In the genomic region with DNA sequence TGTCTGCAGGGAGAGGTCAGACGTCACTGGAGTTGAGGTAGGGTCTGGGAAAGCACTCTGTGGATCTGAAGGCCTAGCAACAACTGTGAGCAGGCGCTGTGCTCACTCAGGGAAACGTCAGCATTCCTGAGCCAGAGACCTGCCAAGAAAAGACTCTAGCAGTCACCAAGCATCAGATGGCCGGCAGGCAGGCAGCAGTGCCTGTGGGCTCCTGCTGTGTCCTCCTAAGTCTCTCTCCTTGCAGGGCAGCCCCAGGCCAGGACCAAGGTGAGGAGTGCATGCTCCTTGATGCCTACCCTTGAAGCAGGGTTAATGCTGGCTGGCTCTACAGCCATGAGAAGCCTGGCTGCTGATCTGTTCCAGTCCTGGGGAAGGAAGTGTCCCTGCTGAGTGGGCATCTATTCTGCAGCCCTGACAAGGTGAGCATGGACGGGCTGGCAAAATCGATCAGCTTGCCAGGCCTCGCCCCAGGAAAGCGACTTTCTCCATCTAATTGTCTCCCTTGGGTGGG, we compare ENCODE assay signal across 17 mouse cellular contexts. TPM values are rescaled to one million over a fixed set of nuclear protein-coding genes. Genes with fewer than 3 reads are reported as not detected.
DNase-seq lines count a peak whose midpoint lies in the region; ATAC-seq and TF ChIP-seq lines count a peak whose summit lies in the region.
"Had no signal": no experiment of that assay in that cellular context is flagged by ENCODE, and none has a peak within 500 bp of the region (broad histone marks: within the 10 kb centered on the region; RNA-seq: fewer than 3 reads in every experiment).

No protein-coding gene starts in this region.

- DNase-seq in heart, adult 11 months: no peak
- peak; percentile 32 for DNase-seq in midbrain, postnatal 0 days (ENCODE audit: low spot score)
- no peak for DNase-seq in midbrain, embryonic 14.5 days
- peak; percentile 58 to 69 for DNase-seq in cerebellum, postnatal 36 days
- no peak for DNase-seq in adrenal gland, adult 8-10 months
- no peak for DNase-seq in urinary bladder, postnatal 36 days (ENCODE audit: low spot score in 2 of 2)
- DNase-seq: gastrocnemius, postnatal 36 days; kidney, postnatal 14 days; layer of hippocampus, postnatal 36 days; spleen, adult 18-20 months had no signal

- H3K27me3 ChIP-seq in heart, embryonic 11.5 days (ENCODE audit: control insufficient read depth, insufficient read depth, low read length): no peaks in the 10 kb centered on the region
- H3K27me3 ChIP-seq in midbrain, postnatal 0 days (ENCODE audit: insufficient read depth, low read length): no peaks in the 10 kb centered on the region
- H3K27me3 ChIP-seq in midbrain, embryonic 14.5 days (ENCODE audit: control insufficient read depth, insufficient read depth, low read length): no peaks in the 10 kb centered on the region
- no peaks in the 10 kb centered on the region for H3K27me3 ChIP-seq in forebrain, embryonic 12.5 days
- H3K27me3 ChIP-seq: forebrain, embryonic 13.5 days; lung, embryonic 15.5 days; megakaryocyte, embryonic 14.5 days had no signal

- no peak overlapping the region for H3K4me3 ChIP-seq in heart, embryonic 11.5 days (ENCODE audit: low read depth, low read length)
- H3K4me3 ChIP-seq in midbrain, postnatal 0 days (ENCODE audit: low read depth, low read length): no peak overlapping the region
- no peak overlapping the region for H3K4me3 ChIP-seq in midbrain, embryonic 14.5 days (replicated peaks; ENCODE audit: low read depth, low read length)
- no peak overlapping the region for H3K4me3 ChIP-seq in forebrain, embryonic 12.5 days (replicated peaks)
- H3K4me3 ChIP-seq: forebrain, embryonic 13.5 days; lung, embryonic 15.5 days; megakaryocyte, embryonic 14.5 days had no signal

- H3K4me2 ChIP-seq in heart, embryonic 11.5 days: no peak overlapping the region
- H3K4me2 ChIP-seq in midbrain, postnatal 0 days (ENCODE audit: low read depth, low read length, poor library complexity, severe bottlenecking): no peak overlapping the region
- H3K4me2 ChIP-seq in midbrain, embryonic 14.5 days (ENCODE audit: low read length): no peak overlapping the region
- no peak overlapping the region for H3K4me2 ChIP-seq in forebrain, embryonic 12.5 days
- H3K4me2 ChIP-seq: forebrain, embryonic 13.5 days; lung, embryonic 15.5 days had no signal

- no peaks in the 10 kb centered on the region for H3K9me3 ChIP-seq in heart, embryonic 11.5 days (replicated peaks; ENCODE audit: control insufficient read depth, low read length)
- no peaks in the 10 kb centered on the region for H3K9me3 ChIP-seq in midbrain, postnatal 0 days (ENCODE audit: low read length)
- H3K9me3 ChIP-seq in midbrain, embryonic 14.5 days (ENCODE audit: control insufficient read depth, low read length): no peaks in the 10 kb centered on the region
- no peaks in the 10 kb centered on the region for H3K9me3 ChIP-seq in forebrain, embryonic 12.5 days
- H3K9me3 ChIP-seq: forebrain, embryonic 13.5 days; lung, embryonic 15.5 days; megakaryocyte, embryonic 14.5 days had no signal

- H3K36me3 ChIP-seq in heart, embryonic 11.5 days (ENCODE audit: control insufficient read depth, insufficient read depth, low read length): peaks cover 5% of the 10 kb centered on the region
- peaks cover 15% of the 10 kb centered on the region for H3K36me3 ChIP-seq in midbrain, postnatal 0 days (ENCODE audit: insufficient read depth, low read length)
- peaks cover 40% of the 10 kb centered on the region for H3K36me3 ChIP-seq in midbrain, embryonic 14.5 days (ENCODE audit: control insufficient read depth, insufficient read depth, low read length)
- peaks cover 35% of the 10 kb centered on the region; the same call in 1 of the 2 replicates for H3K36me3 ChIP-seq in forebrain, embryonic 12.5 days (replicated peaks)

- WGBS in heart, embryonic 11.5 days (ENCODE audit: insufficient replicate concordance): 62% methylated on average over 8 of the region's 8 CpGs
- WGBS in midbrain, postnatal 0 days: 72% methylated on average over 8 of the region's 8 CpGs
- 69% methylated on average over 8 of the region's 8 CpGs for WGBS in midbrain, embryonic 14.5 days
- 74% methylated on average over 8 of the region's 8 CpGs for WGBS in forebrain, embryonic 12.5 days

- H3K4me1 ChIP-seq in heart, embryonic 11.5 days (ENCODE audit: control insufficient read depth, insufficient read depth, low read length): peaks cover 12% of the 10 kb centered on the region
- H3K4me1 ChIP-seq in midbrain, postnatal 0 days (ENCODE audit: insufficient read depth, low read length): no peaks in the 10 kb centered on the region
- H3K4me1 ChIP-seq in midbrain, embryonic 14.5 days (ENCODE audit: control insufficient read depth, insufficient read depth, low read length): no peaks in the 10 kb centered on the region
- H3K4me1 ChIP-seq in forebrain, embryonic 12.5 days: no peaks in the 10 kb centered on the region
- H3K4me1 ChIP-seq: forebrain, embryonic 13.5 days; lung, embryonic 15.5 days had no signal

- no peak for TF ChIP-seq CTCF in midbrain, postnatal 0 days (IDR thresholded peaks at IDR 0.05)

- peak overlapping the region; percentile 43; the same call in 1 of the 2 replicates for H3K27ac ChIP-seq in heart, embryonic 11.5 days (ENCODE audit: low read depth, low read length)
- no peak overlapping the region for H3K27ac ChIP-seq in midbrain, postnatal 0 days (ENCODE audit: low read depth, low read length)
- H3K27ac ChIP-seq in midbrain, embryonic 14.5 days (replicated peaks; ENCODE audit: low read depth, low read length): no peak overlapping the region
- H3K27ac ChIP-seq in forebrain, embryonic 12.5 days: no peak overlapping the region
- H3K27ac ChIP-seq: forebrain, embryonic 13.5 days; lung, embryonic 15.5 days had no signal

- ATAC-seq in heart, embryonic 11.5 days (replicated peaks; ENCODE audit: insufficient number of reproducible peaks, low FRiP score, low TSS enrichment): no peak
- no peak for ATAC-seq in midbrain, postnatal 0 days (ENCODE audit: low FRiP score)
- ATAC-seq in midbrain, embryonic 14.5 days (ENCODE audit: low FRiP score, low TSS enrichment): no peak
- ATAC-seq in forebrain, embryonic 12.5 days (ENCODE audit: low FRiP score): no peak
- ATAC-seq: CD4-positive, CD25-positive, alpha-beta regulatory T cell, adult 4 months; forebrain, embryonic 13.5 days; intestine, embryonic 16.5 days had no signal

- no peak overlapping the region for H3K9ac ChIP-seq in heart, embryonic 11.5 days (ENCODE audit: low read depth, low read length)
- H3K9ac ChIP-seq in midbrain, postnatal 0 days (replicated peaks; ENCODE audit: low read length, poor library complexity, severe bottlenecking): no peak overlapping the region
- no peak overlapping the region for H3K9ac ChIP-seq in midbrain, embryonic 14.5 days (replicated peaks; ENCODE audit: low read length)
- no peak overlapping the region for H3K9ac ChIP-seq in forebrain, embryonic 12.5 days
- H3K9ac ChIP-seq: forebrain, embryonic 13.5 days; lung, embryonic 15.5 days had no signal

RNA-seq across cellular contexts. Expression of a gene that starts 28.9 kb away (rescaled TPM):
- polyA plus RNA-seq in heart, embryonic 11.5 days (2014; fragmentation: Nextera tagmentation; extraction: Ambion mirVana): 35.0 and 46.7 TPM in 2 replicates
- total RNA-seq in midbrain, postnatal 0 days (2014; rRNA removed): 35.4 and 42.8 TPM in 2 replicates
- polyA plus RNA-seq in midbrain, postnatal 0 days (2015; fragmentation: Nextera tagmentation; extraction: Ambion mirVana): 47.5 and 55.4 TPM in 2 replicates
- polyA plus RNA-seq in midbrain, embryonic 14.5 days (2014; fragmentation: Nextera tagmentation; extraction: Ambion mirVana): 37.9 and 40.2 TPM in 2 replicates
- total RNA-seq in adrenal gland, adult 8-10 months (2022): 10 to 100 TPM; 57.5 to 69.9 (median 62.5) TPM
- 24.0 and 24.2 TPM in 2 replicates for polyA plus RNA-seq in forebrain, embryonic 12.5 days (2016; fragmentation: Nextera tagmentation; extraction: Ambion mirVana)

RNA-seq across cellular contexts. Expression of a gene that starts 35.7 kb away (rescaled TPM):
- polyA plus RNA-seq in heart, embryonic 11.5 days (2014; fragmentation: Nextera tagmentation; extraction: Ambion mirVana): 58.9 and 69.1 TPM in 2 replicates
- total RNA-seq in midbrain, postnatal 0 days (2014; rRNA removed): 91.4 and 94.8 TPM in 2 replicates
- polyA plus RNA-seq in midbrain, postnatal 0 days (2015; fragmentation: Nextera tagmentation; extraction: Ambion mirVana): 68.1 and 75.7 TPM in 2 replicates
- polyA plus RNA-seq in midbrain, embryonic 14.5 days (2014; fragmentation: Nextera tagmentation; extraction: Ambion mirVana): 35.2 and 36.4 TPM in 2 replicates
- total RNA-seq in adrenal gland, adult 8-10 months (2022): 100 to 1,000 TPM in 2 of 4 experiments, 10 to 100 TPM in 2; 89.1 to 191 (median 124) TPM
- 18.8 and 24.2 TPM in 2 replicates for polyA plus RNA-seq in forebrain, embryonic 12.5 days (2016; fragmentation: Nextera tagmentation; extraction: Ambion mirVana)

RNA-seq across cellular contexts. Expression of a gene that starts 35.8 kb away (rescaled TPM):
- 71.5 and 72.9 TPM in 2 replicates for polyA plus RNA-seq in heart, embryonic 11.5 days (2014; fragmentation: Nextera tagmentation; extraction: Ambion mirVana)
- 27.0 and 28.9 TPM in 2 replicates for total RNA-seq in midbrain, postnatal 0 days (2014; rRNA removed)
- polyA plus RNA-seq in midbrain, postnatal 0 days (2015; fragmentation: Nextera tagmentation; extraction: Ambion mirVana): 77.9 and 78.5 TPM in 2 replicates
- 75.1 and 93.3 TPM in 2 replicates for polyA plus RNA-seq in midbrain, embryonic 14.5 days (2014; fragmentation: Nextera tagmentation; extraction: Ambion mirVana)
- 100 to 1,000 TPM in 3 of 4 experiments, 10 to 100 TPM in 1; 99.4 to 147 (median 129) TPM for total RNA-seq in adrenal gland, adult 8-10 months (2022)
- 69.8 and 78.4 TPM in 2 replicates for polyA plus RNA-seq in forebrain, embryonic 12.5 days (2016; fragmentation: Nextera tagmentation; extraction: Ambion mirVana)

RNA-seq across cellular contexts. Expression of a gene that starts 43.5 kb away (rescaled TPM):
- 61.3 and 101 TPM in 2 replicates for polyA plus RNA-seq in heart, embryonic 11.5 days (2014; fragmentation: Nextera tagmentation; extraction: Ambion mirVana)
- 46.4 and 52.9 TPM in 2 replicates for total RNA-seq in midbrain, postnatal 0 days (2014; rRNA removed)
- polyA plus RNA-seq in midbrain, postnatal 0 days (2015; fragmentation: Nextera tagmentation; extraction: Ambion mirVana): 13.6 and 15.0 TPM in 2 replicates
- polyA plus RNA-seq in midbrain, embryonic 14.5 days (2014; fragmentation: Nextera tagmentation; extraction: Ambion mirVana): 43.8 and 44.1 TPM in 2 replicates
- total RNA-seq in adrenal gland, adult 8-10 months (2022): 100 to 1,000 TPM; 323 to 455 (median 409) TPM
- polyA plus RNA-seq in forebrain, embryonic 12.5 days (2016; fragmentation: Nextera tagmentation; extraction: Ambion mirVana): 13.9 and 18.2 TPM in 2 replicates

RNA-seq across cellular contexts. Expression of a gene that starts 49.8 kb away (rescaled TPM):
- 11.5 and 14.3 TPM in 2 replicates for polyA plus RNA-seq in heart, embryonic 11.5 days (2014; fragmentation: Nextera tagmentation; extraction: Ambion mirVana)
- total RNA-seq in midbrain, postnatal 0 days (2014; rRNA removed): 4.0 and 5.3 TPM in 2 replicates
- polyA plus RNA-seq in midbrain, postnatal 0 days (2015; fragmentation: Nextera tagmentation; extraction: Ambion mirVana): 5.3 and 5.9 TPM in 2 replicates
- polyA plus RNA-seq in midbrain, embryonic 14.5 days (2014; fragmentation: Nextera tagmentation; extraction: Ambion mirVana): 3.8 and 4.6 TPM in 2 replicates
- 10 to 100 TPM; 11.7 to 21.1 (median 18.7) TPM for total RNA-seq in adrenal gland, adult 8-10 months (2022)
- polyA plus RNA-seq in forebrain, embryonic 12.5 days (2016; fragmentation: Nextera tagmentation; extraction: Ambion mirVana): 4.0 and 4.3 TPM in 2 replicates
- polyA plus RNA-seq: CD4-positive, CD25-positive, alpha-beta regulatory T cell, adult 4 months had no signal

Comparison
In these comparisons a context has a peak if more than half of its experiments do, and no peak if none do; other contexts are left out.
1. DNase-seq: peak in midbrain, postnatal 0 days (single experiment) and cerebellum, postnatal 36 days (2 of 2); none in heart, adult 11 months (single experiment), midbrain, embryonic 14.5 days (single experiment), adrenal gland, adult 8-10 months (single experiment) and urinary bladder, postnatal 36 days (0 of 2).